15 mouse cellular contexts compared by ENCODE assay signal in the genomic region with DNA sequence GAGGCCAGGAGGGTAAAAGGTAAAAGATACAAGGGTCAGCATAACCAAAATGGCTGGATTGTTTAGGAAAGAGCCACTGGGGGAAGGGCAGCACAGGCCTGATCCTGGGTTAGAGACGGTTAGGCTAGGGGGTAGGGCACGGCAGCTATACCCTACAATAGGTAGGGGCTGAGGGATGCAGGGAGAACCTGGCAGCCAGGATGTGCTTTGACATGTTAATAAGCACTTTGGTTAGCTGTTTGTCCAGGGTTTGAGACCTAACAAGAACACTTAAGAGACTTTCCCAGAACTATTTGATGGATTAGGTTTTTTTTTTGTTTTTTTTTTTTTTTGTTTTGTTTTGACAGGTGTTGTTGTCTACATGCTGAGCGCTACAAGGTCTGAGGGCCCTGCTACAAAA.
"Had no signal": no experiment of that assay in that cellular context is flagged by ENCODE, and none has a peak within 500 bp of the region (broad histone marks: within the 10 kb centered on the region; RNA-seq: fewer than 3 reads in every experiment).

No protein-coding gene starts in this region.

- DNase-seq: gastrocnemius, adult 2 months; gastrocnemius, postnatal 10 days; gastrocnemius, postnatal 36 days; heart, adult 11 months; heart, adult 2 months; heart, postnatal 14 days; heart, postnatal 36 days; kidney, adult 11 months; kidney, adult 2 months; kidney, adult 9 months; kidney, postnatal 14 days; kidney, postnatal 36 days; layer of hippocampus, adult 9-11 months; layer of hippocampus, postnatal 36 days; left cerebral cortex, postnatal 4 days had no signal
